Mouse (Mus musculus) olfactory bulb, adult 2 months (tissue): ENCODE data around the gene Serpinf1.

Source experiments
- CTCF ChIP-seq: fragments of 200-500 bp; IDR thresholded peaks from 2 replicates; pipeline ENCODE4 v1.5.1; 2012; ENCODE audit warnings: low read depth, mild to moderate bottlenecking, low read length, moderate library complexity; ENCODE audit not compliant: insufficient read depth
- POLR2A ChIP-seq: fragments of 200-500 bp; IDR thresholded peaks from 2 replicates; pipeline ENCODE4 v1.6.1; 2012; ENCODE audit warnings: mild to moderate bottlenecking, low read depth, low read length, moderate library complexity; ENCODE audit not compliant: insufficient read depth

- TF ChIP-seq POLR2A (no peak), CTCF (no peak)
Observed at GRCm38 (mm10) chr11:75421375-75422012, 1.0 kb downstream of the Serpinf1 start.
